Mouse (Mus musculus) testis, adult 2 months (tissue): ENCODE data around the gene Tcea2. TPM values are rescaled to one million over a fixed set of nuclear protein-coding genes. Genes with fewer than 3 reads are reported as not detected.

Experiments
- H3K27ac ChIP-seq: fragments of 200-500 bp; 2 replicates; pipeline ENCODE4 v1.5.1; 2012; ENCODE audit warnings: low read depth, low read length; ENCODE audit not compliant: control insufficient read depth, insufficient read depth
- H3K27me3 ChIP-seq: fragments of 200-500 bp; 2 replicates; pipeline ENCODE4 v1.6.1; 2012; ENCODE audit warnings: mild to moderate bottlenecking, low read length, moderate library complexity; ENCODE audit not compliant: control insufficient read depth, insufficient read depth
- H3K36me3 ChIP-seq: fragments of 200-500 bp; 2 replicates; pipeline ENCODE4 v1.6.1; 2012; ENCODE audit warnings: mild to moderate bottlenecking, low read length; ENCODE audit not compliant: control insufficient read depth, insufficient read depth
- H3K4me1 ChIP-seq: fragments of 200-500 bp; 2 replicates; pipeline ENCODE4 v1.6.1; 2012; ENCODE audit warnings: low read length; ENCODE audit not compliant: control insufficient read depth, insufficient read depth
- H3K4me3 ChIP-seq: fragments of 200-500 bp; 2 replicates; pipeline ENCODE4 v1.5.1; 2012; ENCODE audit warnings: low read depth, mild to moderate bottlenecking, low read length, moderate library complexity, mixed read lengths; ENCODE audit not compliant: control insufficient read depth
- CTCF ChIP-seq: fragments of 200-500 bp; IDR thresholded peaks from 2 replicates; pipeline ENCODE4 v1.5.1; 2012; ENCODE audit warnings: low read depth, mild to moderate bottlenecking, inconsistent platforms, low read length, moderate library complexity; ENCODE audit not compliant: control insufficient read depth, insufficient read depth, insufficient replicate concordance
- POLR2A ChIP-seq: fragments of 200-500 bp; IDR thresholded peaks from 2 replicates; pipeline ENCODE4 v1.6.1; 2012; ENCODE audit warnings: low read depth, mild to moderate bottlenecking, inconsistent platforms, low read length, moderate library complexity; ENCODE audit not compliant: control insufficient read depth
- polyA plus RNA-seq: library from polyadenylated mRNA; depleted of rRNA; stranded (reverse); fragments of >200 nt; gene quantifications from 2 replicates; pipeline ENCODE4 v1.2.3, GENCODE M21; 2012

Gene Tcea2
- polyA plus RNA-seq, 1 experiment, result 632 TPM

DNA sequence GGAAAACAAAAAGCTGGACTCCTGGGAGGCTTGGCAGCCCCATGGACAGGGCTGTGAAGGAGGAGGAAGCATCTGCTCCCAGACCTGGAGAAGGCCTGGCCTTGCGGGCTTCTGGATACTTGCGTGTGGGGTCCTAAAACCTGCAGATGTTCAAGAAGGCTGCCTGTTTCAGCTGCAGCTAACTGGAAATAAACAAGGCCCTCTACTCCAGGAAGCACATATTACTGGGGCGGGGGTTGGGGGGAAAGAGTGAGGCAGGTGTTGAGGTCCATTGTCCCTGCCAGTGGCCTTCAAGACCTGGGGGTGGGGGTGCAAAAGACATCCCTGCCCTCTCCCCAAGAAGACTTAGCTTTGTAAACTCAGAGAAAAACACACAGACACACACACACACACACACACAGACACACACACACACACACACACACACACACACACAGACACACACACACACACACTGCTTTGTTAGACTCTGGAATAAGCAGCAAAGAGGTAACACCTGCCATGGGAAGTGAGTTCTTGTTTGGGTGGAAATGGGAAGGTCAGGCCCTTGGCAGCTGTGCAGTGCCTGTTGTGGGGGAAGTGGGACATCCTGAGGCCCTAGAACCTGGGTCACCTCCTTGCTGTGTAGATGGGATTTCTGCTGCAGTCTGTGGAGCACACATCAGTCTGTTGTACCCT lies 17.4 kb upstream of the Tcea2 start:
- no peak for TF ChIP-seq CTCF
- no peak for TF ChIP-seq POLR2A
- Histone ChIP-seq H3K4me1 (peaks cover 9% of the 10 kb centered on the region), H3K36me3 (no peaks in the 10 kb centered on the region), H3K27me3 (no peaks in the 10 kb centered on the region), H3K27ac (no peak overlapping the region), H3K4me3 (no peak overlapping the region)

DNA sequence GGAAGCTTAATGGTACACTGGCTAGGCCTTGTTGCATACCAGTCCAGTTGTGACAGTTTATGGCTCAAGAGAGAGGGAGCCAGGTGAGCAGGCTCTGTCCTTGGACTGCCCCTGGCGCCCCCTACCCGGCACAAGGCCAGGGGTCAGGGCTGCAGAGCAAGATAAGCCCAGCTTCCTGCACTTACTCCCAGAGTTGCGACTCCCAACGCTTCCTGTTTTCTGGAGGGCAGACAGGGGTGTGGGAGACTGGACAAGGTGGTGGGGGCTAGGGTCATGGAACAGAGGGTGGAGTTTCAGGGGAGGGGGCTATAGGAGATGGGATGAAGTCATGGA lies 16.8 kb upstream of the Tcea2 start:
- Histone ChIP-seq H3K4me1 (peaks cover 9% of the 10 kb centered on the region), H3K27ac (no peak overlapping the region), H3K27me3 (no peaks in the 10 kb centered on the region), H3K36me3 (no peaks in the 10 kb centered on the region), H3K4me3 (no peak overlapping the region)
- no peak for TF ChIP-seq CTCF
- TF ChIP-seq POLR2A, result no peak

DNA sequence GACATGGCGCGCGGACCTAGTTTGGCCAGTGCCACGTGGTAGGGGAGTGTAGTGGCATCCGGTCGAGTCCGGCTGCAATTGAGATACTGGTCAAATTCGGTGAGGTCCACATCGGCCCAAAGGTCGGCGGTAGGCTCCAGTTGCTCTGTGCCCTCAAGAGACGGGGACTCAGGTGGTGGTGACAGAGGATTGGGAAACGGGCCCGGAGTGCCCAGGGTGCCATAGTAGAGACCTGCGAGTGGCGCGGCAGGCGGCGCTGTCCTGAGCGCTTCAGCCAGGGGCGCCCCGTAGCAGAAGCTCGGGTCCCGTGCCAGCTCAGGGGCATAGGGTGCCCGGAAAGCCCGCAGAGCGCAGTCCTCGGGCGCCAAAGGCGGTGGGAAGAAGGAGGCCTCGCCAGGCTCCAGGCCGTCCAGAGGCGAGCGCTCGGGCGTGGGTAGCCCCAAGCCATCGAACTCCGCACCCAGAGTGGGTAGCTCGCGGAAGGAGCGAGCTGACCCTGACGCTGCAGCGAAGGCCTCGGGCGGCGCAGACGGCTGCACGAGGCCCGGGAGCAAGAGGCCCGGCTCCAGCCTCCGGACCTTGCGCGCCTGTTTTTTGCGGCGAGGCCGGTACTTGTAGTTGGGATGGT lies 9.7 kb upstream of the Tcea2 start:
- Histone ChIP-seq H3K4me1 (peaks cover 28% of the 10 kb centered on the region), H3K4me3 (peak overlapping the region; percentile 82), H3K36me3 (no peaks in the 10 kb centered on the region), H3K27ac (no peak overlapping the region), H3K27me3 (no peaks in the 10 kb centered on the region)
- TF ChIP-seq CTCF (no peak), POLR2A (no peak)

DNA sequence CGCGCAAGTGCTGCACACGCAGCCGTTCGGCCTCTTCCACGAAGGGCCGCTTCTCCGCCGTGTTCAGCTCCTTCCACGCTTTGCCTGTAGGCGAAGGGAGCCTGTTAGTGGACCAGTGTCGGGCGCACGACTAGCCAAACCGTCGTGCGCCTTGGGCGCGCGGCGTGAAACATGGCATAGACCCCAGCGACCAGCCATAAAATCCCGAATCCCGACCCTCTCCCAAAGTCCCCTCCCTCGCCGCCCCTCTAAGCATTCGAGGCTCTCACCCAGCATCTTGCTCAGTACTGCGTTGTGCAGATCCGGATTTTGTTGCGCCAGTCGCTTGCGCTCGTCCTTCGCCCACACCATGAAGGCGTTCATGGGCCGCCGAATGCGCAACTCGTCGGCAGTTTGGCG lies 9.2 kb upstream of the Tcea2 start:
- Histone ChIP-seq H3K27me3 (no peaks in the 10 kb centered on the region), H3K4me3 (peak overlapping the region; percentile 82), H3K4me1 (peaks cover 32% of the 10 kb centered on the region), H3K27ac (no peak overlapping the region), H3K36me3 (no peaks in the 10 kb centered on the region)
- no peak for TF ChIP-seq POLR2A
- no peak for TF ChIP-seq CTCF

DNA sequence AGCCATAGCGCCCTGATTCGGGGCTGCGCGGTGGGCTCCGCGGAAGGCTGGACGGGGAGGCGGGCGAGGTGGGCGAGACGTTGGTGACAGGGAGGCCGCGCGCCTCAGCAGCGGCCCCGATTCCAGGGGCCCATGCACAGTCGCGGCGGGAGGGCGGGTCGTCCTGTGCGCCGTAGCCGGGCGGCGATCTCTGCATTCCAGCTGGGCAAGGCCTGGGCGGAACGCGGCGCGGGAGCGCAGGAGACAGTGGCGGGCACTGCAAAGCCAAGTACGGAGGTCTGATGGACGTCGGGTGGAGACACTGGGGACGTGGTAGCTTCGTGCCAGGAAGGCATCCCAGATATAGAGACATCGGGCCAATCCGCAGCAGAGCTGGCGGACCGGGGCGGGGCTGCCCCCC lies 8.8 kb upstream of the Tcea2 start, which contains the start of gene Sox18:
Gene Sox18 (minus strand): TSS at position 315 of the 400 bp plus-strand sequence.
- TF ChIP-seq POLR2A, result no peak
- TF ChIP-seq CTCF, result no peak
- peaks cover 32% of the 10 kb centered on the region for H3K4me1 ChIP-seq
- no peak within 1 kb of the TSS for H3K27ac ChIP-seq

DNA sequence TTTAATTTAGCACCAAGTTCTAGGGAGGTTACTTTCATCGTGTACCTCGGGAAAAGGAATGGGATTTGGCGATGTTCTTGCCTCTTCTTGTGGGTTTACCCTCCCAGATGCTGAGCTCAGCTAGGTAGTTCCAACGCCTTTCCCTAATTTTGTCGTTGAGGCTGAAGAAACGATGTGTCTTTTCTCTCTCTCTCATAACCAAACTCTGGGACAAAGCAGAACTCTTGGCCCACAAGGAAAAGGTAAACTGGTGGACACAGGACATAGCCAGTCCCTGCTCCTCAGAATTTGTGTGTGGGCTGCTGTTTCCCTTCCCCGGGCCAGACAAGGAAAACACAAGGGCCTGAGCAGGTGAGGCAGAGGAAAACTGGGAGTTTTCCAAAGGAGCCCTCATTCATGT lies 8.1 kb upstream of the Tcea2 start:
- TF ChIP-seq POLR2A (no peak), CTCF (no peak)
- H3K27ac ChIP-seq, result no peak overlapping the region
- H3K4me3 ChIP-seq, result peak overlapping the region; percentile 82
- no peaks in the 10 kb centered on the region for H3K27me3 ChIP-seq
- H3K36me3 ChIP-seq, result no peaks in the 10 kb centered on the region
- peaks cover 32% of the 10 kb centered on the region for H3K4me1 ChIP-seq

More for the DNA sequence above, 8.8 kb upstream of the Tcea2 start, which contains the start of gene Sox18:
- H3K36me3 ChIP-seq, result no peaks in the 10 kb centered on the region
- H3K4me3 ChIP-seq, result peak within 1 kb of the TSS; percentile 82
- H3K27me3 ChIP-seq, result no peaks in the 10 kb centered on the region

DNA sequence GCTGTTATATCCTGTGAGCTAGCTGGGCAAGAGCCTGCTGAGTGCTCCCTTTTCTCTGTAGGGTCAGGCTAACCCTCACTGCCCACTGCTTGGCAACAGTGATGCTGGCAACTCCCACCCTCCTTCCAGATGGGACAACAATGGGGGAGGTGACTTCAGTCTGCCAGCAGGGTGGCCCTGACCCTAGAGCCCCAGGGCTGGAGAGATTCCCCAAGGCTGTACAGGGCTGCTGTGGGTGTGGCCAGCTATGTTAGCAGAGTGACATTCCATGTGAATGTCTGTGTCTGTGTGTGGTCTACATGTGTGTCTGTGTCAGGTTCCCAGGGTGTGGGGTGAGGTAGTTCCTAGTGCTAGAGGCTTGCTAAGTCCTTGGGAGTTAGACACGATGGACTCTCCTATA lies 6.6 kb upstream of the Tcea2 start:
- no peak for TF ChIP-seq CTCF
- TF ChIP-seq POLR2A, result no peak
- no peaks in the 10 kb centered on the region for H3K27me3 ChIP-seq
- H3K36me3 ChIP-seq, result no peaks in the 10 kb centered on the region
- H3K4me3 ChIP-seq, result no peak overlapping the region
- 0 out of 2 replicates have a peak overlapping the region, but pooled peaks have one; percentile 18 for H3K27ac ChIP-seq
- H3K4me1 ChIP-seq, result peaks cover 32% of the 10 kb centered on the region
